Mouse (Mus musculus) intestine, embryonic 14.5 days (tissue): ENCODE results near the gene Rln3. TPM values are rescaled to one million over a fixed set of nuclear protein-coding genes. Genes with fewer than 3 reads are reported as not detected.

Experiments used
- ATAC-seq: fragments of 200-750 bp; cut with Nextera tagmentation; replicated peaks from 2 replicates; pipeline ENCODE4 v1.8.0; 2017; ENCODE audit warnings: low read depth, moderate number of reproducible peaks, moderate TSS enrichment, moderate library complexity; ENCODE audit not compliant: low FRiP score, low TSS enrichment
- DNase-seq: peaks from one replicate; pipeline ENCODE4 v3.0.0-alpha.2; 2018; ENCODE audit warnings: low spot score
- H3K27ac ChIP-seq: fragments of 300-500 bp; sonication (generic); 2 replicates; pipeline ENCODE4 v1.5.1; 2014; ENCODE audit warnings: low read depth, mild to moderate bottlenecking, control low read depth
- H3K27me3 ChIP-seq: fragments of 300-500 bp; sonication (generic); replicated peaks from 2 replicates; pipeline ENCODE4 v1.6.1; 2014; ENCODE audit warnings: low read length, control low read depth; ENCODE audit not compliant: control insufficient read depth, insufficient read depth
- H3K36me3 ChIP-seq: fragments of 300-500 bp; sonication (generic); 2 replicates; pipeline ENCODE4 v1.6.1; 2014; ENCODE audit warnings: low read length, control low read depth; ENCODE audit not compliant: control insufficient read depth, insufficient read depth
- H3K4me1 ChIP-seq: fragments of 300-500 bp; sonication (generic); replicated peaks from 2 replicates; pipeline ENCODE4 v1.6.1; 2014; ENCODE audit warnings: low read length, control low read depth, mixed read lengths; ENCODE audit not compliant: control insufficient read depth, insufficient read depth
- H3K4me2 ChIP-seq: fragments of 300-500 bp; sonication (generic); 2 replicates; pipeline ENCODE4 v1.6.1; 2014; ENCODE audit warnings: low read length
- H3K4me3 ChIP-seq: fragments of 300-500 bp; sonication (generic); 2 replicates; pipeline ENCODE4 v1.5.1; 2014; ENCODE audit warnings: low read depth, low read length, control low read depth, mixed read lengths
- H3K9ac ChIP-seq: fragments of 300-500 bp; sonication (generic); 2 replicates; pipeline ENCODE4 v1.6.1; 2014; ENCODE audit warnings: mild to moderate bottlenecking, low read length
- H3K9me3 ChIP-seq: fragments of 300-500 bp; sonication (generic); 2 replicates; pipeline ENCODE4 v1.6.1; 2016; ENCODE audit warnings: low read length, control low read depth; ENCODE audit not compliant: control insufficient read depth
- WGBS: fragments of 180-500 bp; shearing (Covaris S2); extraction: QIAGEN DNeasy Blood & Tissue Kit; methylation state at CpG from one replicate; pipeline ENCODE4 v1.1.7; 2014; 5-methylcytosine and 5-hydroxymethylcytosine counted together
- polyA plus RNA-seq: library from polyadenylated mRNA; unstranded; fragments of >200 nt; fragmentation: Nextera tagmentation; extraction: Ambion mirVana; gene quantifications from 2 replicates; pipeline ENCODE4 v1.2.1, GENCODE M21; 2014

Rln3 gene
- polyA plus RNA-seq, 1 experiment from 2014 or later = 0.41 TPM

DNA sequence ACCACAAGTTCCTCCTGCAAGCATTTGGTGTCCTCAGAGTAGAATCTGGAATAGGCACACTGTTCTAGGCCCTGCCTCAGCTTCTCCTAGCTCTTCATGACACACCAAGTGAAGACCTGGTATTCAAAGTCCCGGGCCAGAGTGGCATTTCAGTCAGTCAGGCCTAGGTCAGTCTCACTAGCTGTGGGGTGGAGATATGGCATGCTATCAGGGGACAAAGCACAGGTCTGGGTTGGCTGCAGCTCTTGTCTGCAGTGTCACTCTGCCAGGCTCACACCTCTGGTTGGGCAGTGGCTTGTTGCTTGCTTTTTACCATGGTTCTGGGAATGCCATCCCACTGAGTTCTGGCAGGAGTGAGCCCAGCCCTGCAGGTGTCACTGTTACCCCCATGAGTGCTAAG is 31.6 kb upstream of the Rln3 start:
- H3K27ac ChIP-seq = no peak overlapping the region
- H3K9ac ChIP-seq = no peak overlapping the region
- no peak overlapping the region for H3K4me2 ChIP-seq
- DNase-seq = no peak
- H3K4me3 ChIP-seq = no peak overlapping the region
- ATAC-seq = no peak
- H3K4me1 ChIP-seq = 0 out of 2 replicates have a peak, but pooled peaks cover 5% of the 10 kb centered on the region
- no peaks in the 10 kb centered on the region for H3K27me3 ChIP-seq
- no peaks in the 10 kb centered on the region for H3K9me3 ChIP-seq
- H3K36me3 ChIP-seq = peaks cover 39% of the 10 kb centered on the region
- WGBS = 68% methylated on average over 1 of the region's 1 CpGs

DNA sequence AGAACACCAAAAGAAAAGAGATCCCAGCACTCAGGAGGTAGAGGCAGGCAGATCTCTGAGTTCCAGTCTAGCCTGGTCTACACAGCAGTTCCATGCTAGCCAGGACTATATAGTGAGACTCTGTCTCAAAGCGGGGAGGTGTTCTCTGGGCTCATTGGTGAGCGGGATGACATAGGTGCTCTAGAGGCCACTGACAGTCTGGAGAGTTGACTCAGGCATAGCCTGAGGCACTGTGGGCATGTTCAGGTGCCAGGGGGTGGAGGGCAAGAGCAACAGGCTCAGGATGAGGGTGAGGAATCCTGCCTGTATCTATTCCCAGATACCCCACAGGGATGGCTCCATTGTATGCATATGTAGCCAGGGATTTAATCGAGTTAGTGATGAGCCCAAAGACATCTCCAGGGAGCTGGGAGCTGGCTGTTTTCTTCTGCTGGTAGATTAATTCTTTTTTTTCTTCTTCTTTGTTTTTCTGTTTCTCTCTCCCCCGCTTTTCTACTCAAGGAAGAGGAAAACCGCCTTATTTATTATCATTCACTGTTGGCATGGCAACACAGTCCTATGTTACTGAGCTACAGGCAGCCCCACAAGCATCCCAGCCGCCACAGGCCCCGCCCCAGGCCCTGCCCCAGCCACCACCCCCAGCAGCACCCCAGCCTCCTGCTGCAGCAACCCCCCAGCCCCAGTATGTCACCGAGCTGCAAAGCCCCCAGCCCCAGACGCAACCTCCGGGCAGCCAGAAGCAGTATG is 28.6 kb upstream of the Rln3 start:
- ATAC-seq (no peak), DNase-seq (no peak)
- peak overlapping the region; percentile 19; the same call in 1 of the 2 replicates for H3K27ac ChIP-seq
- WGBS = 54% methylated on average over 10 of the region's 10 CpGs
- peaks cover 17% of the 10 kb centered on the region; the same call in 1 of the 2 replicates for H3K4me1 ChIP-seq
- 0 out of 2 replicates have a peak, but pooled peaks cover 16% of the 10 kb centered on the region for H3K36me3 ChIP-seq
- peak overlapping the region; percentile 7; the same call in 1 of the 2 replicates for H3K9ac ChIP-seq
- no peaks in the 10 kb centered on the region for H3K27me3 ChIP-seq
- H3K4me3 ChIP-seq = no peak overlapping the region
- H3K9me3 ChIP-seq = no peaks in the 10 kb centered on the region
- H3K4me2 ChIP-seq = no peak overlapping the region

GRCm38 (mm10) chr8:84072321-84072720 is 27.5 kb upstream of the Rln3 start:
- peaks cover 26% of the 10 kb centered on the region for H3K4me1 ChIP-seq

GRCm38 (mm10) chr8:84071921-84072320 is 27.1 kb upstream of the Rln3 start:
- Histone ChIP-seq H3K27me3 (no peaks in the 10 kb centered on the region), H3K9me3 (no peaks in the 10 kb centered on the region), H3K4me3 (no peak overlapping the region), H3K4me2 (no peak overlapping the region), H3K9ac (no peak overlapping the region), H3K4me1 (peaks cover 26% of the 10 kb centered on the region), H3K27ac (no peak overlapping the region), H3K36me3 (0 out of 2 replicates have a peak, but pooled peaks cover 16% of the 10 kb centered on the region)
- ATAC-seq = no peak
- no peak for DNase-seq
- WGBS = 78% methylated on average over 3 of the region's 3 CpGs

More at GRCm38 (mm10) chr8:84072321-84072720, 27.5 kb upstream of the Rln3 start:
- Histone ChIP-seq H3K9ac (no peak overlapping the region), H3K27ac (no peak overlapping the region), H3K36me3 (0 out of 2 replicates have a peak, but pooled peaks cover 16% of the 10 kb centered on the region), H3K4me3 (no peak overlapping the region), H3K27me3 (no peaks in the 10 kb centered on the region), H3K9me3 (no peaks in the 10 kb centered on the region), H3K4me2 (no peak overlapping the region)
- ATAC-seq = no peak
- no peak for DNase-seq
- WGBS = 90% methylated on average over 10 of the region's 10 CpGs

GRCm38 (mm10) chr8:84070667-84071066 is 25.9 kb upstream of the Rln3 start:
- H3K4me3 ChIP-seq = no peak overlapping the region
- no peaks in the 10 kb centered on the region for H3K9me3 ChIP-seq
- no peak for ATAC-seq
- H3K9ac ChIP-seq = no peak overlapping the region
- no peak overlapping the region for H3K4me2 ChIP-seq
- H3K36me3 ChIP-seq = 0 out of 2 replicates have a peak, but pooled peaks cover 8% of the 10 kb centered on the region
- DNase-seq = no peak
- H3K27me3 ChIP-seq = no peaks in the 10 kb centered on the region
- 89% methylated on average over 2 of the region's 2 CpGs for WGBS
- H3K4me1 ChIP-seq = peaks cover 26% of the 10 kb centered on the region
- no peak overlapping the region for H3K27ac ChIP-seq

- H3K4me2 ChIP-seq = no peak overlapping the region
- no peaks in the 10 kb centered on the region for H3K27me3 ChIP-seq
- 76% methylated on average over 5 of the region's 5 CpGs for WGBS
- ATAC-seq (no peak), DNase-seq (no peak)
- no peaks in the 10 kb centered on the region for H3K9me3 ChIP-seq
- no peak overlapping the region for H3K27ac ChIP-seq
- no peak overlapping the region for H3K9ac ChIP-seq
- H3K4me3 ChIP-seq = no peak overlapping the region
- 0 out of 2 replicates have a peak, but pooled peaks cover 4% of the 10 kb centered on the region for H3K36me3 ChIP-seq
- peaks cover 28% of the 10 kb centered on the region for H3K4me1 ChIP-seq
Measured at GRCm38 (mm10) chr8:84070241-84070640, 25.4 kb upstream of the Rln3 start.

GRCm38 (mm10) chr8:84069750-84070149 is 24.9 kb upstream of the Rln3 start:
- Histone ChIP-seq H3K4me1 (peaks cover 28% of the 10 kb centered on the region), H3K27ac (no peak overlapping the region), H3K4me2 (no peak overlapping the region), H3K9ac (no peak overlapping the region), H3K27me3 (no peaks in the 10 kb centered on the region), H3K9me3 (no peaks in the 10 kb centered on the region), H3K4me3 (no peak overlapping the region), H3K36me3 (0 out of 2 replicates have a peak, but pooled peaks cover 2% of the 10 kb centered on the region)
- ATAC-seq = no peak
- DNase-seq = no peak
- WGBS = 78% methylated on average over 2 of the region's 2 CpGs

DNA sequence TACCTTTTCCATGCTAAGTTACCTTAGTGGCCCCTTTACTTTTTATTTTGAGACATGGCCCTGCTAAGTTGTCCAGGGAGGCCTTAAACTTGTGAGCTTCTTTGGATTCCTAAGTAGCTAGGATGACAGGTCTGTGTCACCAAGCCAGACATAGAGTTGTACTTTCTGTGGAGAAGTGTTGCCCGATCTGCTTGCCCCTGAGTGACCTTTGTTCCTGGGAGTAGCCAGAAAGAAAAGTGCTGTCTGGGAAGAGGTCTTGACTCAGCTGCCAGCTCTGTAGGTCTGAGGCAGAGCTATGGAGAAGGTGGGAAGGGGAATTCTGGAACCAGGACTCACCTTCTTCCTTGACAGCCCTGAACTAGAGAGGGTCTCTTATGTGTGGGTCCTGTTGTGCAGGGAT is 24.4 kb upstream of the Rln3 start:
- ATAC-seq (no peak), DNase-seq (no peak)
- Histone ChIP-seq H3K4me2 (no peak overlapping the region), H3K27ac (no peak overlapping the region), H3K36me3 (0 out of 2 replicates have a peak, but pooled peaks cover under 1% of the 10 kb centered on the region), H3K9ac (no peak overlapping the region), H3K9me3 (no peaks in the 10 kb centered on the region), H3K4me1 (peaks cover 28% of the 10 kb centered on the region), H3K27me3 (no peaks in the 10 kb centered on the region), H3K4me3 (no peak overlapping the region)
- WGBS = 30% methylated on average over 1 of the region's 1 CpGs
